Mouse (Mus musculus): Measurements from ENCODE around the gene H1f0. TPM values are rescaled to one million over a fixed set of nuclear protein-coding genes. Genes with fewer than 3 reads are reported as not detected.
A peak's percentile ranks its signal among the peaks of the same experiment; 100 is the strongest.

The H1f0 gene
- total RNA-seq, 2 experiments from 2014 or later: 79.2 to 117 TPM

DNA sequence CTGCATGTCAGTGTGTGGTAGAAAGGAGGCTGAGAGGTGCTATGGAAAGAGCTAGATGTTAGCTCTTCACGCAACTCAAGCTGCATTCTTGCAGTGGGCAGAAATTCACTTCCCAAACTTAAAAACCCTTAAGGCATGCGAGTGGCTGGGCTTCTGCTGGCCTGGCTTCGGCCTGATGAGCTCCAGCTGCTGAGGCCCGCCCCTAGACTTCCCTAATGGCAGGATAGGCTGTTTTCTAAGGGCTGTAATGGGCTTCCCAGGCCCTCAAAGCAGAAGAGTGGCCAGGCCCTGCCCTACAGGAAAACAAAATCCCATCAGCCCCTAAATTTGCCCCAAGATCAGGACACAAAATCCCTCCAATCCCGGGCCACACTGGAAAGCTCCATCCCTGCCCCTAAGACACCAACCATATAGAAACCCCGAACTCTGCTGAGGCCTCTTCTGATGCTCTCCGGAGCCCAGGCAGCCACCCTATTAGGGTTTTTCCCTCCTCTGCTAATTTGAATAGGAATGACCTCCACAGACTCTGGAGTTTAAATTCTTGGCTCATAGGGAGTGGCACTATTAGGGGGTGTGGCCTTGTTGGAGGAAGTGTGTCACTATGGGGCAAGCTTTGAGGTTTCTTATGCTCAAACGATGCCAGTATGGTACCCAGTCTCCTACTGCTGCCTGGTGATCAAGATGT is 37.0 kb downstream of the H1f0 start:
- intact Hi-C loops (cut with DNase I): no loop called here
- no peak for DNase-seq

DNA sequence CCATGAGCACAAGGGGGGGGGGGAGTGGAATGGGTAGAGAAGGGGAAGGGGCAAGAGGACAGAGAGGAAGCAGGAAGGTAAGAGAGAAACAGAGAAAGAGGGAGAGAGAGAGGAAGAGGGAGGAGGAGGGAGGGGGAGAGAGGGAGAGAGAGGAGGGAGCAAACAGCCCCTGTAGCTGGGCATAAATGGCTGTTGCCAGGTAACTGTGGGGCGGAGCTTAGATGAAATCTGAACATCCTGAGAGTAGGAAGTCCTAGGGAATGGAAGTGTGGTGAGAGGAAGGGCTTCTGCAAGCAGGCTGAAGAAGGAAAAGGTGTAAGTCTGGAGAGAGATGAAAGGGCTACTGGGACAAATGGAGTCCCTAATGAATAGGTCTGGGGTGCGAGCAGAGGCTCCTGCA is 38.0 kb downstream of the H1f0 start:
- intact Hi-C loops (cut with DNase I): no loop called here
- DNase-seq: no peak

DNA sequence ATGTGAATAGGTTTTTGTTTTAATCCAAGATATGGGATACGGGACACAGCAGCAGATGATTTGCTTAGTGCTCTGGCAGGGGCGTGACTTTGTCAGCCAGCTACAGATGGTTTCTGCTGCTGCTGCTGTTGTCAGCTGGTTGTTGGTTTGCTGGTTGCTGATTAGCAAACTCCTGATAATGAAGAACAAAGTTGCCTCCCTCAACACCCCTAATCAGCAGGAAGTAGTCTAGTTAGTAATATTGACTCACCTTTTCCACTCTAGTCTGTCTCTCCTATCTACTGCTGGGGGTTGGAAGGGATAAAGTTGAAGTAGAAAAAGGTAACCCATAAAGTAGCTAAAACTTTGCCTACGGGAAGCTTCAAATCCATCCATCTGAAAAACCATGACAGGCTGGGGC is 39.4 kb downstream of the H1f0 start:
- intact Hi-C loops (cut with DNase I): no loop called here
- DNase-seq: no peak

DNA sequence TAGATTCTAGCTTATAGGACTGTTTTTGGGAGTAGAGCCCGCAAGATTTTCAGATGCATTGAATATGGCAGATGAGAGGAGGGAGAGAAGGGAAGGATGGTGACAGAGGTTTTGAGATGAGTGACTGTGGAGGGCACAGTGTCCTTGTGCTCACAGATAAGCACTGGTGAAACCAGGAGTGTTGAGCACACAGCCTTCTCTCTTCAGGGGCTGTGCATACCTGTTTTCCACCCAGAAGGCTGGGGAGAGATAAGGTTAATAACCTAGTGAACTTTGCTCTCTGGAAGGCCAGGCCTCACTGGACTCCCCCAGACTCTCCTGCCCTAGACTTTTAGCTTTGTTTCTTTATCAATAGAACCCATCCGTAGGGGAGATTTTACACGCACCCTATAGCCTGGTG is 40.2 kb downstream of the H1f0 start:
- DNase-seq: no peak
- intact Hi-C loops (cut with DNase I): no loop called here

- intact Hi-C loops (cut with DNase I): loop anchor here (5.0 kb wide), 1 partner anchor 154 kb away; no protein-coding TSS in a partner anchor
- peak; percentile 42 for DNase-seq
Observed at GRCm38 (mm10) chr15:79071117-79072039, 43.1 kb downstream of the H1f0 start.

- intact Hi-C loops (cut with DNase I): loop anchor here (5.0 kb wide), 1 partner anchor 156 kb away; no protein-coding TSS in a partner anchor
- no peak for DNase-seq
Observed at GRCm38 (mm10) chr15:79073752-79074151, 45.5 kb downstream of the H1f0 start.

GRCm38 (mm10) chr15:79074446-79074845 is 46.2 kb downstream of the H1f0 start:
- no peak for DNase-seq

GRCm38 (mm10) chr15:79074913-79075532 is 46.8 kb downstream of the H1f0 start, which contains the start of gene Eif3l:
Gene Eif3l, plus strand, starts transcription at chr15:79075179.
- intact Hi-C loops (cut with DNase I): loop anchor here (5.0 kb wide), 1 partner anchor 158 kb away; no protein-coding TSS in a partner anchor
- peak; percentile 87 to 91 for DNase-seq

More at GRCm38 (mm10) chr15:79074446-79074845, 46.2 kb downstream of the H1f0 start:
- intact Hi-C loops (cut with DNase I): loop anchor here (5.0 kb wide), 1 partner anchor 157 kb away; no protein-coding TSS in a partner anchor

DNA sequence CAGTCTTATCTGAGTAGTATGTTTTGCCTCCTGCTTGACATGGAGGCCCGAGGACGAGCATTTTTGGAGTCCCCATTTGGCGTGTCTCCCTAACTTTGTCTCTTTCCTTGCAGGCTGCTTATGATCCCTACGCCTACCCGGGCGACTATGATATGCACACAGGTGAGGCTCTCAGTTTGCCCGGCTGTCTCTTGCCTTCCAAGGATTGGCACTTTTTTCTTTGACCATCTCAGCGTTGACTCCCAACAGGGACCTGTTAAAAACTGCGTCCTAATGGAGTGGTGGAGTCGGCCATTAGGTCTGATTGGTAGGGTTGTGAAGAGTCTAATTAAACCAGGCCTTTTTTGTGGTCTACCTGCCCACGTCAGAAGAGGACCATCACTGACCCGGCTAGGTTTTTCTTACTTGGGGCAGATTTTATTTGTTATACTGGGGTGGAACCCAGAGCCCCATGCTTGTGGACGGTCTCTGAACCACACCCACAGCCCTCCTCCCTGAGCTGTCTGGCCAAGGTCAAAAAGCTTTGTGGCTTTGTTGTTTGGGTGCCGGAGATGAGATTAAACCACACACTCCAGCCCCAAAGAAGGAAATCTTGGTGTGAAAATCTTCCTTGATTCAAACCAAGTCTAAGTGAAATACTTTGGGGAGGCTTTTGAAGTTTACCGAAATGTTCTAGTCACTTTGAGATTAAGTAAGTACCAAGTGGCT is 47.6 kb downstream of the H1f0 start:
- DNase-seq: no peak
- intact Hi-C loops (cut with DNase I): no loop called here

DNA sequence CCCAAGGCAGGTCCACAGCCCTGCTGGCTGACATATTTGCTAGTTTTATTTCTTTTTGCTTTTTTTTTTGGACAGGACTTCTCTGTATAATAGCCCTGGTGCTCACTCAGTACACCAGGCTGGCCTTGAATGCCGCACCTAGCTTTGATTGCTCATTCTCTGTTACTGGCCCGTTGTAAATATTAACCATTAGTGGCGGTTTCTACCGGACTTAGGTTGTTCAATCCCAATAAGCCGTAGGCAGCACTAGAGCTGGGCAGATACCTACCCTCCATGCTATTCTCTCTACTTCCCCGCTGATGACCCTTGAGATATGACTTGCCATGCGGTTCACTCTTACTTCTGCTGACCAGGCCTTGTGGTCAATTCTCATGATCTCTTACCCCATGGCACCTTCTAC is 51.3 kb downstream of the H1f0 start:
- intact Hi-C loops (cut with DNase I): no loop called here
- DNase-seq: no peak

Small RNA genes within 50 kb of the gene (microRNA-seq; reads per million reads assigned to microRNA genes)
- gene Mir6956 (ENCODE audit: borderline number of aligned reads in 2 of 2): 0 to 3.4 reads per million in 2 experiments

Other genes starting within 250 kb of the H1f0 start
- gene Card10, start 225.4 kb upstream of the H1f0 start, total RNA-seq (2021): 10 to 100 TPM; 15.4 to 19.0 TPM
- 10 to 100 TPM; 37.6 to 47.6 TPM for gene Cdc42ep1, start 185.8 kb upstream of the H1f0 start, total RNA-seq (2021)
- gene Lgals2, start 172.9 kb upstream of the H1f0 start, total RNA-seq (2021): under 1 TPM in 1 of 2 experiments, not detected in 1; 0.56 TPM
- gene Gga1, start 151.3 kb upstream of the H1f0 start, total RNA-seq (2021): 10 to 100 TPM; 40.3 to 43.2 TPM
- not detected for gene Gm49510, start 128.8 kb upstream of the H1f0 start, total RNA-seq (2021)
- 1 to 10 TPM; 5.8 to 6.5 TPM for gene Sh3bp1, start 128.7 kb upstream of the H1f0 start, total RNA-seq (2021)
- gene Pdxp, start 114.5 kb upstream of the H1f0 start, total RNA-seq (2021): under 1 TPM; 0.60 to 0.78 TPM
- gene Lgals1, start 101.7 kb upstream of the H1f0 start, total RNA-seq (2021): 100 to 1,000 TPM; 180 to 208 TPM
- gene Nol12, start 93.5 kb upstream of the H1f0 start, total RNA-seq (2021): 10 to 100 TPM; 14.2 to 16.2 TPM
- 10 to 100 TPM; 36.7 to 40.3 TPM for gene Triobp, start 80.7 kb upstream of the H1f0 start, total RNA-seq (2021)
- not detected for gene Galr3, start 13.4 kb downstream of the H1f0 start, total RNA-seq (2021)
- 1 to 10 TPM; 7.7 to 8.1 TPM for gene Ankrd54, start 34.4 kb downstream of the H1f0 start, total RNA-seq (2021)
- 10 to 100 TPM; 71.6 to 72.7 TPM for gene Eif3l, start 46.7 kb downstream of the H1f0 start, total RNA-seq (2021)
- 10 to 100 TPM; 39.0 to 50.1 TPM for gene Micall1, start 80.4 kb downstream of the H1f0 start, total RNA-seq (2021)
- 100 to 1,000 TPM; 132 to 146 TPM for gene Polr2f, start 112.6 kb downstream of the H1f0 start, total RNA-seq (2021)
- gene 1700088E04Rik, start 112.8 kb downstream of the H1f0 start, total RNA-seq (2021): 1 to 10 TPM; 1.3 to 2.8 TPM
- gene Sox10, start 136.8 kb downstream of the H1f0 start, total RNA-seq (2021): 1 to 10 TPM; 1.4 to 1.6 TPM
- gene Pick1, start 200.7 kb downstream of the H1f0 start, total RNA-seq (2021): 10 to 100 TPM; 22.4 to 24.1 TPM
- under 1 TPM; 0.89 to 0.95 TPM for gene Gm49486, start 200.9 kb downstream of the H1f0 start, total RNA-seq (2021)
- gene Slc16a8, start 226.3 kb downstream of the H1f0 start, total RNA-seq (2021): under 1 TPM; 0.53 to 0.62 TPM

Data from heart, postnatal 36 days (tissue).